In the genomic region with DNA sequence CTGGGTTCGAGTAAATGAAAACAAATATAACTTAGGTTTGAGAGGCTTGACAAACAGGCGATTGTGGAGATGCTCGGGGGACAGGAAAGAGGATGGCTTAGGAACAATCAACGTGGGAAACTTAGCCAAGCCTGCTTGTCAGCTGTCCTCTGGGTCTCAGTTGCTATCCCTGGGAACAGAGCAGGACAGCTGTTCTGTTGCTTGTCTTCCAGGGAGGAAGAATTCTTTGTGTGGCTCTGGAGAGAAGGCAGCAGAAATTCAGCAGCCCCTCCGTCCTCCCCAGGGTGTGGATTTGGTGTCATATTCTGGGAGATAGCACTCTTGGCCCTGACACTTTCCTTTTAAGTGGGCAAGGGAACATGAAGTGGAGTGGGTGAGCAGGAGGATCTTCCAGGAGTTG, we compare ENCODE assay signal across 25 mouse cellular contexts.
"Had no signal": no experiment of that assay in that cellular context is flagged by ENCODE, and none has a peak within 500 bp of the region (broad histone marks: within the 10 kb centered on the region; RNA-seq: fewer than 3 reads in every experiment).

No protein-coding gene starts in this region.

- H3K27ac ChIP-seq: gastrocnemius, adult 2 months; heart, embryonic 10.5 days; hindbrain, embryonic 10.5 days; hindbrain, embryonic 12.5 days; hindbrain, embryonic 14.5 days; kidney, embryonic 15.5 days; kidney, postnatal 0 days; limb, embryonic 13.5 days; limb, embryonic 15.5 days; liver, embryonic 12.5 days; liver, embryonic 14.5 days had no signal

- ATAC-seq: hindbrain, embryonic 16.5 days; inflammation-experienced regulatory T-cells, adult 6 months; intestine, postnatal 0 days; liver, embryonic 12.5 days had no signal

- H3K9me3 ChIP-seq: heart, embryonic 10.5 days; heart, embryonic 12.5 days; hindbrain, embryonic 10.5 days; hindbrain, embryonic 12.5 days; kidney, embryonic 15.5 days; limb, embryonic 13.5 days; limb, embryonic 15.5 days; liver, embryonic 12.5 days had no signal

- DNase-seq: gastrocnemius, adult 2 months; gastrocnemius, postnatal 10 days; gastrocnemius, postnatal 25 days; heart, postnatal 36 days; kidney, adult 2 months; kidney, adult 9 months; kidney, postnatal 14 days; kidney, postnatal 36 days; layer of hippocampus, adult 9-11 months; layer of hippocampus, postnatal 36 days; left cerebral cortex, postnatal 4 days had no signal

- H3K36me3 ChIP-seq: heart, embryonic 10.5 days; heart, embryonic 12.5 days; hindbrain, embryonic 10.5 days; hindbrain, embryonic 12.5 days; kidney, embryonic 15.5 days; limb, embryonic 13.5 days; limb, embryonic 15.5 days; liver, embryonic 12.5 days had no signal

- H3K9ac ChIP-seq: heart, embryonic 12.5 days; hindbrain, embryonic 12.5 days; hindbrain, embryonic 14.5 days; kidney, embryonic 15.5 days; limb, embryonic 13.5 days; limb, embryonic 15.5 days; liver, embryonic 12.5 days; liver, embryonic 14.5 days had no signal

- H3K4me1 ChIP-seq: heart, embryonic 10.5 days; hindbrain, embryonic 12.5 days; kidney, embryonic 15.5 days; limb, embryonic 15.5 days; liver, embryonic 12.5 days had no signal

- H3K4me3 ChIP-seq: gastrocnemius, adult 2 months; heart, embryonic 10.5 days; heart, embryonic 12.5 days; hindbrain, embryonic 10.5 days; hindbrain, embryonic 12.5 days; kidney, embryonic 15.5 days; limb, embryonic 13.5 days; limb, embryonic 15.5 days; liver, embryonic 12.5 days had no signal

- H3K4me2 ChIP-seq: heart, embryonic 12.5 days; hindbrain, embryonic 12.5 days; hindbrain, embryonic 14.5 days; kidney, embryonic 15.5 days; limb, embryonic 13.5 days; limb, embryonic 15.5 days; liver, embryonic 12.5 days had no signal
